Mouse (Mus musculus) monocyte, adult 2 months (primary cell): ENCODE measurements around the gene Tma16.

Source experiments
- DNase-seq, 2 experiments: peaks; one replicate each; pipeline ENCODE4 v3.0.0; 2022; ENCODE audit warnings: low spot score in 2 of 2, low read depth in 1 of 2

Gene Tma16

GRCm38 (mm10) chr8:66486084-66486763, at the start of gene Tma16:
Gene Tma16 (minus strand): TSS chr8:66486530.
- DNase-seq: peak; percentile 51 to 77

GRCm38 (mm10) chr8:66520576-66520975, 34.2 kb upstream of the Tma16 start:
- DNase-seq: no peak

GRCm38 (mm10) chr8:66519149-66519548, 32.8 kb upstream of the Tma16 start:
- DNase-seq: no peak

- DNase-seq: no peak
Observed at GRCm38 (mm10) chr8:66511537-66511936, 25.2 kb upstream of the Tma16 start, which contains the start of gene Tktl2. Gene Tktl2 (plus strand): TSS chr8:66511756.

- no peak for DNase-seq
Observed at GRCm38 (mm10) chr8:66503381-66503780, 17.1 kb upstream of the Tma16 start.

- no peak for DNase-seq
Observed at GRCm38 (mm10) chr8:66496998-66497577, 10.8 kb upstream of the Tma16 start.

GRCm38 (mm10) chr8:66495726-66496125, 9.4 kb upstream of the Tma16 start:
- DNase-seq: peak in 1 of 2 experiments; percentile 40

- no peak for DNase-seq
Observed at GRCm38 (mm10) chr8:66494496-66494895, 8.2 kb upstream of the Tma16 start.

- peak; percentile 12 to 18 for DNase-seq
Observed at GRCm38 (mm10) chr8:66490624-66491023, 4.3 kb upstream of the Tma16 start.

- no peak for DNase-seq
Observed at GRCm38 (mm10) chr8:66488556-66488955, 2.2 kb upstream of the Tma16 start.

GRCm38 (mm10) chr8:66476880-66477279, 9.4 kb downstream of the Tma16 start:
- DNase-seq: no peak

- DNase-seq: no peak
Observed at GRCm38 (mm10) chr8:66469821-66470220, 16.5 kb downstream of the Tma16 start.

- DNase-seq: no peak
Observed at GRCm38 (mm10) chr8:66457057-66457456, 29.3 kb downstream of the Tma16 start.

- DNase-seq: no peak
Observed at GRCm38 (mm10) chr8:66450691-66451090, 35.6 kb downstream of the Tma16 start.

- no peak for DNase-seq
Observed at GRCm38 (mm10) chr8:66445351-66445750, 41.0 kb downstream of the Tma16 start.

GRCm38 (mm10) chr8:66444141-66444540, 42.2 kb downstream of the Tma16 start:
- DNase-seq: peak; percentile 18 to 24

- DNase-seq: no peak
Observed at GRCm38 (mm10) chr8:66442778-66443177, 43.6 kb downstream of the Tma16 start.

- no peak for DNase-seq
Observed at GRCm38 (mm10) chr8:66441123-66441522, 45.2 kb downstream of the Tma16 start.

GRCm38 (mm10) chr8:66438468-66438867, 47.9 kb downstream of the Tma16 start:
- no peak for DNase-seq

- peak in 1 of 2 experiments; percentile 13 for DNase-seq
Observed at GRCm38 (mm10) chr8:66437929-66438328, 48.4 kb downstream of the Tma16 start.

GRCm38 (mm10) chr8:66436804-66437203, 49.5 kb downstream of the Tma16 start:
- no peak for DNase-seq

- DNase-seq: no peak
Observed at GRCm38 (mm10) chr8:66433577-66433976, 52.8 kb downstream of the Tma16 start.

- DNase-seq: no peak
Observed at GRCm38 (mm10) chr8:66430639-66431038, 55.7 kb downstream of the Tma16 start.
